Mouse (Mus musculus): ENCODE results near the gene AU022252.

- TF ChIP-seq POLR2A (IDR thresholded peaks at IDR 0.05; ENCODE audit: borderline replicate concordance, extremely low read depth, insufficient read depth, insufficient read length, poor library complexity, severe bottlenecking) (peak; percentile 65; the same call in 1 of the 2 replicates), CTCF (IDR thresholded peaks at IDR 0.05; ENCODE audit: borderline replicate concordance, extremely low read depth, insufficient read depth, insufficient read length) (no peak)
Observed at GRCm38 (mm10) chr4:119173851-119174453, 58.6 kb downstream of the AU022252 start, which contains the start of gene Zfp691.

All from brain, embryonic 14.5 days (tissue).